Mouse (Mus musculus): Measurements from ENCODE around the gene Tars2. TPM values are rescaled to one million over a fixed set of nuclear protein-coding genes. Genes with fewer than 3 reads are reported as not detected.

The Tars2 gene
- polyA plus RNA-seq, 1 experiment from 2014 or later, result 47.7 TPM

- Histone ChIP-seq H3K9me3 (replicated peaks; ENCODE audit: control insufficient read depth, low read length) (no peaks in the 10 kb centered on the region), H3K27ac (replicated peaks; ENCODE audit: low read depth, low read length) (0 out of 2 replicates have a peak overlapping the region, but pooled peaks have one; percentile 22), H3K4me2 (ENCODE audit: low read depth, low read length) (peak overlapping the region; percentile 56), H3K36me3 (replicated peaks; ENCODE audit: control insufficient read depth, insufficient read depth, low read depth, low read length) (no peaks in the 10 kb centered on the region), H3K4me1 (ENCODE audit: control insufficient read depth, insufficient read depth, low read length) (peaks cover 3% of the 10 kb centered on the region; the same call in 1 of the 2 replicates), H3K9ac (replicated peaks; ENCODE audit: low read length) (peak overlapping the region; percentile 67), H3K4me3 (ENCODE audit: low read depth, low read length) (no peak overlapping the region), H3K27me3 (ENCODE audit: control insufficient read depth, insufficient read depth, low read length) (no peaks in the 10 kb centered on the region)
- DNase-seq (ENCODE audit: low spot score), result peak; percentile 86
- WGBS, result 4% methylated on average over 24 of the region's 24 CpGs
- peak; percentile 89 for ATAC-seq (replicated peaks; ENCODE audit: insufficient number of reproducible peaks, low FRiP score, low TSS enrichment, low read depth)
These were observed 58.0 kb downstream of the Tars2 start for GRCm38 (mm10) chr3:95701877-95702540.

DNA sequence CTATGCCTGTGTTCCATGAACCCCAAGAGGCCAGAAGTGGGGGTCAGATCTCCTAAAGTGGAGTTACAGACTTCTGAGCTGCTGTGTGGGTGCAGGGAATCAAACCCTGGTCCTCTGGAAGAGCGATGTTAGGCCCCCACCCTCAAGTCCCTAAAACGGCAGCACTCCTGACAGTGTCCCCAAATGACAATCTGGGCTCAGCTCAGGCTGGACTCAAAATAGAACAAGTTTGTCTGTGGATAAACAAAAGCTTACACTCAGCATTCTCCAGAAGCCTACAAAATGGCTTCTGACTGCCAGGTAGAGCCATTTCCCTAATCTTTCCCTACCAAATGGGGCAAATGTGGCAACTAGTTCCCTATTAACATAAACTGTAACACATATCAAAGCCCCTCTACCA is 58.9 kb downstream of the Tars2 start:
- no peaks in the 10 kb centered on the region for H3K9me3 ChIP-seq (replicated peaks; ENCODE audit: control insufficient read depth, low read length)
- no peaks in the 10 kb centered on the region for H3K27me3 ChIP-seq (ENCODE audit: control insufficient read depth, insufficient read depth, low read length)
- no peak for DNase-seq (ENCODE audit: low spot score)
- ATAC-seq (replicated peaks; ENCODE audit: insufficient number of reproducible peaks, low FRiP score, low TSS enrichment, low read depth), result no peak
- no peak overlapping the region; the same call in 1 of the 2 replicates for H3K4me2 ChIP-seq (ENCODE audit: low read depth, low read length)
- no peaks in the 10 kb centered on the region for H3K36me3 ChIP-seq (replicated peaks; ENCODE audit: control insufficient read depth, insufficient read depth, low read depth, low read length)
- 74% methylated on average over 2 of the region's 2 CpGs for WGBS
- H3K9ac ChIP-seq (replicated peaks; ENCODE audit: low read length), result no peak overlapping the region
- H3K4me1 ChIP-seq (ENCODE audit: control insufficient read depth, insufficient read depth, low read length), result peaks cover 9% of the 10 kb centered on the region; the same call in 1 of the 2 replicates
- no peak overlapping the region for H3K4me3 ChIP-seq (ENCODE audit: low read depth, low read length)
- H3K27ac ChIP-seq (replicated peaks; ENCODE audit: low read depth, low read length), result 0 out of 2 replicates have a peak overlapping the region, but pooled peaks have one; percentile 22

DNA sequence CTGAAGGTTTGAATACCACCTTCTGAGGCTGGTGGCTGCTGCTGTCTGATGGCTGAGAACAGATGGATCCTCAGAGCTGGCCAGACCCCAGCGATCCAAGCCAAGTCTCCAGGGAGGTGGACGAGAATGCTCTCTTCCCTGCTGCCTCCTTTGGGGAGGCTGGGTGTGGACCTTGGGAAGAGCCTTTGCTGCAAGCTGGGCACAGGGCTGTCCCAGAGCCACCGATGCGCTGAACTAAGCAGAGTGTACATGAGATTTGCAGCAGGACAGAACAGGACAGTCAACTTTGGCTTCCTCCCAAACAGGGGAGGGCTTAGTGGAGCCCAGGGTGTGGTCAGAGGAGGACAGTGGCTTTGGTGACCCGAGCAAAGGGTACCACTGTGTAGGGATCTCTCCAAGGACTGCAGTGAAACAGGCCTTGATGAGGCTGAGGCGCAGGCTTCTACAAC is 59.7 kb downstream of the Tars2 start:
- Histone ChIP-seq H3K27ac (replicated peaks; ENCODE audit: low read depth, low read length) (no peak overlapping the region), H3K36me3 (replicated peaks; ENCODE audit: control insufficient read depth, insufficient read depth, low read depth, low read length) (no peaks in the 10 kb centered on the region), H3K4me1 (ENCODE audit: control insufficient read depth, insufficient read depth, low read length) (peaks cover 10% of the 10 kb centered on the region; the same call in 1 of the 2 replicates), H3K4me2 (ENCODE audit: low read depth, low read length) (no peak overlapping the region), H3K4me3 (ENCODE audit: low read depth, low read length) (no peak overlapping the region), H3K9me3 (replicated peaks; ENCODE audit: control insufficient read depth, low read length) (no peaks in the 10 kb centered on the region), H3K9ac (replicated peaks; ENCODE audit: low read length) (no peak overlapping the region), H3K27me3 (ENCODE audit: control insufficient read depth, insufficient read depth, low read length) (no peaks in the 10 kb centered on the region)
- 41% methylated on average over 6 of the region's 6 CpGs for WGBS
- DNase-seq (ENCODE audit: low spot score) (no peak), ATAC-seq (replicated peaks; ENCODE audit: insufficient number of reproducible peaks, low FRiP score, low TSS enrichment, low read depth) (no peak)

DNA sequence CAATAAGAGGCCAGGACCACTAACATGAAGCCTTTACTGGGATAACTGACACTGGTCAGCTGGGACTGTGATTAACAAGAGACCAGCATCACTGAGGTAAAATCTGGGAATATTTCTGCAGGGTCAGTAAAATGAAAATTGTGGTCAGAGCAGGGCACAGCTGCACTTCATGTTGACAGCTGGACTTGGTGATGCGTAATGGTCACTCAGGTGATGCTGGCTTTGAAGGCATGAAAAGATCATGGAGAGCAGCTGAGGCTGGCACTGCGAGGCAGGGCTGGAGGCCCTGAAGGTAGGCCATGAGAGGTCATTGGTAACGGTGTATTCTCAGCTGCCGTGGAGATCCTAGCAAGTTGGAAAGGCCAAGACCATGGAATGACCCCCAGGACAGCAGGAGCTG is 61.7 kb downstream of the Tars2 start:
- H3K4me2 ChIP-seq (ENCODE audit: low read depth, low read length), result no peak overlapping the region
- H3K27ac ChIP-seq (replicated peaks; ENCODE audit: low read depth, low read length), result no peak overlapping the region
- no peaks in the 10 kb centered on the region for H3K9me3 ChIP-seq (replicated peaks; ENCODE audit: control insufficient read depth, low read length)
- H3K27me3 ChIP-seq (ENCODE audit: control insufficient read depth, insufficient read depth, low read length), result no peaks in the 10 kb centered on the region
- DNase-seq (ENCODE audit: low spot score) (no peak), ATAC-seq (replicated peaks; ENCODE audit: insufficient number of reproducible peaks, low FRiP score, low TSS enrichment, low read depth) (no peak)
- peaks cover 10% of the 10 kb centered on the region; the same call in 1 of the 2 replicates for H3K4me1 ChIP-seq (ENCODE audit: control insufficient read depth, insufficient read depth, low read length)
- WGBS, result 78% methylated on average over 4 of the region's 4 CpGs
- H3K9ac ChIP-seq (replicated peaks; ENCODE audit: low read length), result no peak overlapping the region
- H3K36me3 ChIP-seq (replicated peaks; ENCODE audit: control insufficient read depth, insufficient read depth, low read depth, low read length), result no peaks in the 10 kb centered on the region
- H3K4me3 ChIP-seq (ENCODE audit: low read depth, low read length), result no peak overlapping the region

- WGBS, result 5% methylated on average over 7 of the region's 7 CpGs
- Histone ChIP-seq H3K9ac (replicated peaks; ENCODE audit: low read length) (no peak overlapping the region), H3K4me2 (ENCODE audit: low read depth, low read length) (no peak overlapping the region), H3K9me3 (replicated peaks; ENCODE audit: control insufficient read depth, low read length) (no peaks in the 10 kb centered on the region), H3K36me3 (replicated peaks; ENCODE audit: control insufficient read depth, insufficient read depth, low read depth, low read length) (no peaks in the 10 kb centered on the region), H3K27me3 (ENCODE audit: control insufficient read depth, insufficient read depth, low read length) (no peaks in the 10 kb centered on the region), H3K27ac (replicated peaks; ENCODE audit: low read depth, low read length) (0 out of 2 replicates have a peak overlapping the region, but pooled peaks have one; percentile 20), H3K4me3 (ENCODE audit: low read depth, low read length) (no peak overlapping the region), H3K4me1 (ENCODE audit: control insufficient read depth, insufficient read depth, low read length) (peaks cover 10% of the 10 kb centered on the region; the same call in 1 of the 2 replicates)
- no peak for DNase-seq (ENCODE audit: low spot score)
- ATAC-seq (replicated peaks; ENCODE audit: insufficient number of reproducible peaks, low FRiP score, low TSS enrichment, low read depth), result no peak
These were observed 63.6 kb downstream of the Tars2 start for GRCm38 (mm10) chr3:95696360-95696759.

GRCm38 (mm10) chr3:95695796-95696195 is 64.2 kb downstream of the Tars2 start:
- DNase-seq (ENCODE audit: low spot score) (peak; percentile 75), ATAC-seq (replicated peaks; ENCODE audit: insufficient number of reproducible peaks, low FRiP score, low TSS enrichment, low read depth) (no peak)
- WGBS, result 15% methylated on average over 3 of the region's 3 CpGs
- Histone ChIP-seq H3K27ac (replicated peaks; ENCODE audit: low read depth, low read length) (no peak overlapping the region), H3K4me2 (ENCODE audit: low read depth, low read length) (no peak overlapping the region), H3K36me3 (replicated peaks; ENCODE audit: control insufficient read depth, insufficient read depth, low read depth, low read length) (no peaks in the 10 kb centered on the region), H3K9ac (replicated peaks; ENCODE audit: low read length) (no peak overlapping the region), H3K4me3 (ENCODE audit: low read depth, low read length) (no peak overlapping the region), H3K27me3 (ENCODE audit: control insufficient read depth, insufficient read depth, low read length) (no peaks in the 10 kb centered on the region), H3K4me1 (ENCODE audit: control insufficient read depth, insufficient read depth, low read length) (peaks cover 10% of the 10 kb centered on the region; the same call in 1 of the 2 replicates), H3K9me3 (replicated peaks; ENCODE audit: control insufficient read depth, low read length) (no peaks in the 10 kb centered on the region)

GRCm38 (mm10) chr3:95694808-95695703 is 65.0 kb downstream of the Tars2 start:
- no peaks in the 10 kb centered on the region for H3K9me3 ChIP-seq (replicated peaks; ENCODE audit: control insufficient read depth, low read length)
- no peak for ATAC-seq (replicated peaks; ENCODE audit: insufficient number of reproducible peaks, low FRiP score, low TSS enrichment, low read depth)
- no peak overlapping the region for H3K4me2 ChIP-seq (ENCODE audit: low read depth, low read length)
- no peak for DNase-seq (ENCODE audit: low spot score)
- 82% methylated on average over 11 of the region's 11 CpGs for WGBS
- H3K4me3 ChIP-seq (ENCODE audit: low read depth, low read length), result no peak overlapping the region
- no peaks in the 10 kb centered on the region for H3K36me3 ChIP-seq (replicated peaks; ENCODE audit: control insufficient read depth, insufficient read depth, low read depth, low read length)
- H3K27me3 ChIP-seq (ENCODE audit: control insufficient read depth, insufficient read depth, low read length), result no peaks in the 10 kb centered on the region
- no peak overlapping the region for H3K27ac ChIP-seq (replicated peaks; ENCODE audit: low read depth, low read length)
- peaks cover 7% of the 10 kb centered on the region; the same call in 1 of the 2 replicates for H3K4me1 ChIP-seq (ENCODE audit: control insufficient read depth, insufficient read depth, low read length)
- no peak overlapping the region for H3K9ac ChIP-seq (replicated peaks; ENCODE audit: low read length)
